Mouse (Mus musculus): ENCODE results near the gene Rad51ap2. TPM values are rescaled to one million over a fixed set of nuclear protein-coding genes. Genes with fewer than 3 reads are reported as not detected.

Gene Rad51ap2
- polyA plus RNA-seq, 1 experiment from 2014 or later = 0.42 TPM

- Histone ChIP-seq H3K9ac (ENCODE audit: low read length) (no peak overlapping the region; the same call in 1 of the 2 replicates), H3K9me3 (ENCODE audit: control insufficient read depth, low read length) (no peaks in the 10 kb centered on the region), H3K27ac (replicated peaks in 1 of 2; ENCODE audit: control insufficient read depth in 1 of 2, insufficient read depth in 1 of 2, low read depth in 2 of 2, low read length in 2 of 2) (no peak overlapping the region), H3K4me2 (ENCODE audit: low read length) (peak overlapping the region; percentile 81), H3K4me3 (ENCODE audit: control insufficient read depth in 1 of 2, insufficient read depth in 1 of 2, low read depth in 1 of 2, low read length in 2 of 2) (peak overlapping the region in 1 of 2 experiments; percentile 44; a peak in 3 of 4 replicates), H3K4me1 (ENCODE audit: control insufficient read depth in 2 of 2, insufficient read depth in 2 of 2, low read length in 2 of 2) (peaks cover 4 to 12% of the 10 kb centered on the region in 2 experiments; a peak in 2 of 4 replicates), H3K36me3 (ENCODE audit: control insufficient read depth, insufficient read depth, low read length) (no peaks in the 10 kb centered on the region), H3K27me3 (ENCODE audit: control insufficient read depth, insufficient read depth, low read length) (peaks cover 30% of the 10 kb centered on the region)
- ATAC-seq (ENCODE audit: insufficient number of reproducible peaks, insufficient read depth, low FRiP score, low read depth) = no peak
- 7% methylated on average over 15 of the region's 15 CpGs for WGBS
Observed at GRCm38 (mm10) chr12:11435246-11436022, 20.4 kb upstream of the Rad51ap2 start.

- Histone ChIP-seq H3K27ac (replicated peaks in 1 of 2; ENCODE audit: control insufficient read depth in 1 of 2, insufficient read depth in 1 of 2, low read depth in 2 of 2, low read length in 2 of 2) (no peak overlapping the region), H3K4me3 (ENCODE audit: control insufficient read depth in 1 of 2, insufficient read depth in 1 of 2, low read depth in 1 of 2, low read length in 2 of 2) (peak overlapping the region; percentile 43 to 44; a peak in 3 of 4 replicates), H3K9ac (ENCODE audit: low read length) (peak overlapping the region; percentile 48), H3K4me2 (ENCODE audit: low read length) (peak overlapping the region; percentile 81), H3K9me3 (ENCODE audit: control insufficient read depth, low read length) (no peaks in the 10 kb centered on the region), H3K27me3 (ENCODE audit: control insufficient read depth, insufficient read depth, low read length) (peaks cover 30% of the 10 kb centered on the region), H3K36me3 (ENCODE audit: control insufficient read depth, insufficient read depth, low read length) (no peaks in the 10 kb centered on the region), H3K4me1 (ENCODE audit: control insufficient read depth in 2 of 2, insufficient read depth in 2 of 2, low read length in 2 of 2) (peaks cover 4 to 12% of the 10 kb centered on the region in 2 experiments; a peak in 2 of 4 replicates)
- WGBS = 3% methylated on average over 12 of the region's 12 CpGs
- ATAC-seq (ENCODE audit: insufficient number of reproducible peaks, insufficient read depth, low FRiP score, low read depth) = no peak
Observed at GRCm38 (mm10) chr12:11436023-11436350, 19.9 kb upstream of the Rad51ap2 start.

- Histone ChIP-seq H3K4me1 (ENCODE audit: control insufficient read depth in 2 of 2, insufficient read depth in 2 of 2, low read length in 2 of 2) (peaks cover 4 to 12% of the 10 kb centered on the region in 2 experiments; a peak in 2 of 4 replicates), H3K36me3 (ENCODE audit: control insufficient read depth, insufficient read depth, low read length) (no peaks in the 10 kb centered on the region), H3K9ac (ENCODE audit: low read length) (peak within 1 kb of the TSS; percentile 48), H3K27me3 (ENCODE audit: control insufficient read depth, insufficient read depth, low read length) (peaks cover 30% of the 10 kb centered on the region), H3K27ac (replicated peaks in 1 of 2; ENCODE audit: control insufficient read depth in 1 of 2, insufficient read depth in 1 of 2, low read depth in 2 of 2, low read length in 2 of 2) (no peak within 1 kb of the TSS), H3K4me3 (ENCODE audit: control insufficient read depth in 1 of 2, insufficient read depth in 1 of 2, low read depth in 1 of 2, low read length in 2 of 2) (peak within 1 kb of the TSS; percentile 43 to 44), H3K4me2 (ENCODE audit: low read length) (peak within 1 kb of the TSS; percentile 81), H3K9me3 (ENCODE audit: control insufficient read depth, low read length) (no peaks in the 10 kb centered on the region)
- WGBS = 3% methylated on average over 34 of the region's 34 CpGs
- ATAC-seq (ENCODE audit: insufficient number of reproducible peaks, insufficient read depth, low FRiP score, low read depth) = 0 out of 2 replicates have a peak, but pooled peaks have one; percentile 60
Observed at GRCm38 (mm10) chr12:11436497-11437265, 19.2 kb upstream of the Rad51ap2 start, which contains the start of gene Vsnl1. Gene Vsnl1 (minus strand): TSS chr12:11436613.

- peaks cover 30% of the 10 kb centered on the region for H3K27me3 ChIP-seq (ENCODE audit: control insufficient read depth, insufficient read depth, low read length)
Observed at GRCm38 (mm10) chr12:11437266-11437906, 18.5 kb upstream of the Rad51ap2 start.

GRCm38 (mm10) chr12:11437907-11438447 lies 17.9 kb upstream of the Rad51ap2 start:
- no peaks in the 10 kb centered on the region for H3K9me3 ChIP-seq (ENCODE audit: control insufficient read depth, low read length)
- H3K27ac ChIP-seq (replicated peaks in 1 of 2; ENCODE audit: control insufficient read depth in 1 of 2, insufficient read depth in 1 of 2, low read depth in 2 of 2, low read length in 2 of 2) = no peak overlapping the region
- H3K4me1 ChIP-seq (ENCODE audit: control insufficient read depth in 2 of 2, insufficient read depth in 2 of 2, low read length in 2 of 2) = peaks cover 4 to 12% of the 10 kb centered on the region in 2 experiments; a peak in 2 of 4 replicates
- no peaks in the 10 kb centered on the region for H3K36me3 ChIP-seq (ENCODE audit: control insufficient read depth, insufficient read depth, low read length)
- 22% methylated on average over 22 of the region's 23 CpGs for WGBS
- H3K4me3 ChIP-seq (ENCODE audit: control insufficient read depth in 1 of 2, insufficient read depth in 1 of 2, low read depth in 1 of 2, low read length in 2 of 2) = peak overlapping the region; percentile 33 to 44
- H3K9ac ChIP-seq (ENCODE audit: low read length) = peak overlapping the region; percentile 54; the same call in 1 of the 2 replicates
- ATAC-seq (ENCODE audit: insufficient number of reproducible peaks, insufficient read depth, low FRiP score, low read depth) = peak; percentile 17; the same call in 1 of the 2 replicates
- peak overlapping the region; percentile 81 for H3K4me2 ChIP-seq (ENCODE audit: low read length)
- H3K27me3 ChIP-seq (ENCODE audit: control insufficient read depth, insufficient read depth, low read length) = peaks cover 27% of the 10 kb centered on the region

More at GRCm38 (mm10) chr12:11437266-11437906, 18.5 kb upstream of the Rad51ap2 start:
- no peaks in the 10 kb centered on the region for H3K9me3 ChIP-seq (ENCODE audit: control insufficient read depth, low read length)
- no peak overlapping the region for H3K9ac ChIP-seq (ENCODE audit: low read length)
- peak overlapping the region; percentile 27 to 44; a peak in 3 of 4 replicates for H3K4me3 ChIP-seq (ENCODE audit: control insufficient read depth in 1 of 2, insufficient read depth in 1 of 2, low read depth in 1 of 2, low read length in 2 of 2)
- peak overlapping the region; percentile 81 for H3K4me2 ChIP-seq (ENCODE audit: low read length)
- H3K36me3 ChIP-seq (ENCODE audit: control insufficient read depth, insufficient read depth, low read length) = no peaks in the 10 kb centered on the region
- WGBS = 16% methylated on average over 16 of the region's 17 CpGs
- peak; percentile 5; the same call in 1 of the 2 replicates for ATAC-seq (ENCODE audit: insufficient number of reproducible peaks, insufficient read depth, low FRiP score, low read depth)
- peaks cover 4 to 12% of the 10 kb centered on the region in 2 experiments; a peak in 2 of 4 replicates for H3K4me1 ChIP-seq (ENCODE audit: control insufficient read depth in 2 of 2, insufficient read depth in 2 of 2, low read length in 2 of 2)
- no peak overlapping the region for H3K27ac ChIP-seq (replicated peaks in 1 of 2; ENCODE audit: control insufficient read depth in 1 of 2, insufficient read depth in 1 of 2, low read depth in 2 of 2, low read length in 2 of 2)

GRCm38 (mm10) chr12:11454146-11454545 lies 1.7 kb upstream of the Rad51ap2 start:
- WGBS = 62% methylated on average over 5 of the region's 5 CpGs

DNA sequence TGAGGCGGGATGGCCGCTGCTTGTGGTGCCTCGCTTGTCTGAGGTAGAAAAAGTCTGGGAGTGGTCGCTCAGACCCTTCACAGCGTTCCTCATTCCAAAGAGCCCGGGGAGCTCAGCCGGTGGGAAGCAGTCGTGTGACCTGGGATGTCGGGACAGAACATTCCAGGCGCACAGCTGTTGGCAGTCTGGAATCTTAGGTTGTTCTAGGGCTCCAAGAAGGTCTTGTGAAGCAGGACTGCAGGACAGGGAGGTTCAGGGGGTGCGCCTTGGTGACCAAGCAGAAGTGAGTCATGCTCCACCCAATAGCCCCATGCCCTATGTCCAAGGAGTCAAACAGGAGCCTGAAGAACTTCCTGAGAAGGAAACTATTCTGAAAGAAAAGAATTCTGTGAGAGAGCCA lies 334 bp downstream of the Rad51ap2 start:
- ATAC-seq (ENCODE audit: insufficient number of reproducible peaks, insufficient read depth, low FRiP score, low read depth) = peak; percentile 47
- 4% methylated on average over 11 of the region's 11 CpGs for WGBS

More at GRCm38 (mm10) chr12:11454146-11454545, 1.7 kb upstream of the Rad51ap2 start:
- no peak overlapping the region for H3K4me3 ChIP-seq (ENCODE audit: control insufficient read depth in 1 of 2, insufficient read depth in 1 of 2, low read depth in 1 of 2, low read length in 2 of 2)
- no peaks in the 10 kb centered on the region for H3K36me3 ChIP-seq (ENCODE audit: control insufficient read depth, insufficient read depth, low read length)
- H3K4me2 ChIP-seq (ENCODE audit: low read length) = no peak overlapping the region
- no peak overlapping the region for H3K27ac ChIP-seq (replicated peaks in 1 of 2; ENCODE audit: control insufficient read depth in 1 of 2, insufficient read depth in 1 of 2, low read depth in 2 of 2, low read length in 2 of 2)
- H3K4me1 ChIP-seq (ENCODE audit: control insufficient read depth in 2 of 2, insufficient read depth in 2 of 2, low read length in 2 of 2) = peaks cover 0 to 3% of the 10 kb centered on the region in 2 experiments; a peak in 1 of 4 replicates
- no peak for ATAC-seq (ENCODE audit: insufficient number of reproducible peaks, insufficient read depth, low FRiP score, low read depth)
- H3K9me3 ChIP-seq (ENCODE audit: control insufficient read depth, low read length) = no peaks in the 10 kb centered on the region
- no peaks in the 10 kb centered on the region for H3K27me3 ChIP-seq (ENCODE audit: control insufficient read depth, insufficient read depth, low read length)
- no peak overlapping the region for H3K9ac ChIP-seq (ENCODE audit: low read length)

More for the DNA sequence above, 334 bp downstream of the Rad51ap2 start:
- no peak overlapping the region for H3K27ac ChIP-seq (replicated peaks in 1 of 2; ENCODE audit: control insufficient read depth in 1 of 2, insufficient read depth in 1 of 2, low read depth in 2 of 2, low read length in 2 of 2)
- H3K36me3 ChIP-seq (ENCODE audit: control insufficient read depth, insufficient read depth, low read length) = no peaks in the 10 kb centered on the region
- H3K27me3 ChIP-seq (ENCODE audit: control insufficient read depth, insufficient read depth, low read length) = no peaks in the 10 kb centered on the region
- no peaks in the 10 kb centered on the region for H3K9me3 ChIP-seq (ENCODE audit: control insufficient read depth, low read length)
- peak overlapping the region; percentile 65 for H3K9ac ChIP-seq (ENCODE audit: low read length)
- H3K4me3 ChIP-seq (ENCODE audit: control insufficient read depth in 1 of 2, insufficient read depth in 1 of 2, low read depth in 1 of 2, low read length in 2 of 2) = peak overlapping the region; percentile 50 to 51
- peak overlapping the region; percentile 97 for H3K4me2 ChIP-seq (ENCODE audit: low read length)
- H3K4me1 ChIP-seq (ENCODE audit: control insufficient read depth in 2 of 2, insufficient read depth in 2 of 2, low read length in 2 of 2) = peaks cover 0 to 3% of the 10 kb centered on the region in 2 experiments; a peak in 1 of 4 replicates
